Mouse (Mus musculus): Measurements from ENCODE around the gene Atcay. TPM values are rescaled to one million over a fixed set of nuclear protein-coding genes. Genes with fewer than 3 reads are reported as not detected.

The Atcay gene
- polyA plus RNA-seq, 1 experiment, result 0.95 TPM

DNA sequence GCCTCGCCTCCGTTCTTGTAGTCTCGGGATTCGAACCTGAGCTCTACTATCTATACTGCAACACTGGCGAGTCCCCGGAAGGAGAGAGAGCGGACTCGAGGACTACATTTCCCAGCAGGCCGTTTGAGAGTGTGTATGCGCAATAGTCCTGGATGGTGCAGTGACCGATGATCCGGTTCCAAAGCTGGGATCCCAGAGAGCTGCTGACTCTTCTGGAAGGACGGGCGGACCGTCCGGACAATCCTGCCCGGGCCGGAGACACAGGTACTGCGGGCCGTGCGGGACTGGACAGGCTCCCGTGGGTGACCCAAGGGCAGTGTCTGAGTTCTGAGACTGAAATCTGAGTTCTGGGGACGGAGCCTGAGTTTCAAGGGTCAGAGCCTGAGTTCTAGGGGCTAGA is 37.4 kb upstream of the Atcay start:
- H3K36me3 ChIP-seq (ENCODE audit: control insufficient read depth, insufficient read depth, low read length), result peaks cover 29% of the 10 kb centered on the region
- peak overlapping the region; percentile 77 for H3K4me3 ChIP-seq (ENCODE audit: extremely low read depth, insufficient read depth, insufficient read length)
- H3K27me3 ChIP-seq (ENCODE audit: control insufficient read depth, insufficient read depth, low read length), result no peaks in the 10 kb centered on the region
- TF ChIP-seq CTCF (IDR thresholded peaks at IDR 0.05; ENCODE audit: extremely low read depth, insufficient read depth, insufficient read length, insufficient replicate concordance), result no peak
- TF ChIP-seq POLR2A (IDR thresholded peaks at IDR 0.05; ENCODE audit: low read depth, low read length), result no peak; the same call in 1 of the 2 replicates
- peaks cover 12% of the 10 kb centered on the region; the same call in 1 of the 2 replicates for H3K4me1 ChIP-seq (ENCODE audit: control insufficient read depth, insufficient read depth, insufficient read length)
- WGBS, result 12% methylated on average over 23 of the region's 23 CpGs
- 0 out of 2 replicates have a peak overlapping the region, but pooled peaks have one; percentile 31 for H3K27ac ChIP-seq (ENCODE audit: insufficient read depth, low read length)
- peak; percentile 49 to 70 for DNase-seq (ENCODE audit: low read depth in 1 of 2, low spot score in 2 of 2)

- peak; percentile 94 to 96 for DNase-seq (ENCODE audit: low read depth in 1 of 2, low spot score in 2 of 2)
- peaks cover 20% of the 10 kb centered on the region for H3K36me3 ChIP-seq (ENCODE audit: control insufficient read depth, insufficient read depth, low read length)
- no peaks in the 10 kb centered on the region for H3K27me3 ChIP-seq (ENCODE audit: control insufficient read depth, insufficient read depth, low read length)
- peak within 1 kb of the TSS; percentile 95 for H3K4me3 ChIP-seq (ENCODE audit: extremely low read depth, insufficient read depth, insufficient read length)
- H3K27ac ChIP-seq (ENCODE audit: insufficient read depth, low read length), result peak within 1 kb of the TSS; percentile 96
- no peak for TF ChIP-seq CTCF (IDR thresholded peaks at IDR 0.05; ENCODE audit: extremely low read depth, insufficient read depth, insufficient read length, insufficient replicate concordance)
- TF ChIP-seq POLR2A (IDR thresholded peaks at IDR 0.05; ENCODE audit: low read depth, low read length), result peak; percentile 18; the same call in 1 of the 2 replicates
- H3K4me1 ChIP-seq (ENCODE audit: control insufficient read depth, insufficient read depth, insufficient read length), result peaks cover 12% of the 10 kb centered on the region; the same call in 1 of the 2 replicates
- WGBS, result under 1% methylated on average over 48 of the region's 48 CpGs
Measured at GRCm38 (mm10) chr10:81266211-81267105, 35.8 kb upstream of the Atcay start, which contains the start of the genes Mrpl54 and Apba3. TSS of gene Mrpl54 (minus strand) at chr10:81266934. TSS of gene Apba3 (plus strand) at chr10:81266960.

DNA sequence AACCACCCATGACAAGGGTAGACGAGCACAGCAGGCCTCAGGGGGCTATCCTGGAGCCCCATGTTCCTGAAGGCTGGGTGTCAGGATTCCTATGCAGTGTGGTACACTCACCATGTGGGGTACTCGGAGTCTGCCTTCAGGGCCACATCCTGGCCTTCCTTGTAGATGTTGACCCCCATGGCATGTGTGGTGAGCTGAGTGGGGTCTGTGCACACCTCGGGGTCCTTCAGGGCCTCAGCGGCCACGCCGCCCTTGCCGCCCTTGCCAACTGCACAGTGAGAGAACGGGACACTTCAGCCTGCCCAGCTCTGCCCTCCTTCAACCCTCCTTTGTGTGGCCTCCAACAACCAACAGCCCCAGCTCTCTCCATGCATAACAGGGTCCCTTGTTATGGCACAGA is 34.9 kb upstream of the Atcay start:
- TF ChIP-seq CTCF (IDR thresholded peaks at IDR 0.05; ENCODE audit: extremely low read depth, insufficient read depth, insufficient read length, insufficient replicate concordance) (no peak), POLR2A (IDR thresholded peaks at IDR 0.05; ENCODE audit: low read depth, low read length) (no peak)
- 89% methylated on average over 8 of the region's 8 CpGs for WGBS
- peaks cover 17% of the 10 kb centered on the region for H3K36me3 ChIP-seq (ENCODE audit: control insufficient read depth, insufficient read depth, low read length)

DNA sequence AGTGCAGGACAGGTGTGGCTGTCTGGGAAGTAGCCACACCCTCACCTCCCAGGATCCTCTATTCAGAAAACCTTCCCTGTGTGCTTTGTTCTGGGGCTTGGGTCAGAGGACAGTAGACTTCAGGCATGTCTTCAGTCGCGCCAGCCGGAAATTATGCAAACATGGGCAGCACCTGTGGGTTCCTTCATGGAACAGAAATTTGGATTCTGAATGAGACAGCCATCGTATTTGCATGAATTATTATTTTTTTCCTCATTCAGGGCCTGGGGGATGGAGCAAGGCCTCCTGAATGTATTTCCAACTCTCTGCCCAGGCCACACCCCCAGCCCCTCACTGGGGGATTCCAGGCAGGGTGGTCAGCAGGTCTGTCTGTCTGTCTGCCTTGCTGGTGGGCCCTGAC is 30.4 kb upstream of the Atcay start:
- WGBS, result 93% methylated on average over 4 of the region's 4 CpGs
- Histone ChIP-seq H3K36me3 (ENCODE audit: control insufficient read depth, insufficient read depth, low read length) (peaks cover 17% of the 10 kb centered on the region), H3K27ac (ENCODE audit: insufficient read depth, low read length) (no peak overlapping the region), H3K4me1 (ENCODE audit: control insufficient read depth, insufficient read depth, insufficient read length) (peaks cover 12% of the 10 kb centered on the region), H3K4me3 (ENCODE audit: extremely low read depth, insufficient read depth, insufficient read length) (no peak overlapping the region), H3K27me3 (ENCODE audit: control insufficient read depth, insufficient read depth, low read length) (no peaks in the 10 kb centered on the region)
- TF ChIP-seq CTCF (IDR thresholded peaks at IDR 0.05; ENCODE audit: extremely low read depth, insufficient read depth, insufficient read length, insufficient replicate concordance), result no peak
- TF ChIP-seq POLR2A (IDR thresholded peaks at IDR 0.05; ENCODE audit: low read depth, low read length), result no peak
- DNase-seq (ENCODE audit: low read depth in 1 of 2, low spot score in 2 of 2), result no peak

More for the DNA sequence above, 34.9 kb upstream of the Atcay start:
- H3K4me3 ChIP-seq (ENCODE audit: extremely low read depth, insufficient read depth, insufficient read length), result no peak overlapping the region
- H3K27me3 ChIP-seq (ENCODE audit: control insufficient read depth, insufficient read depth, low read length), result no peaks in the 10 kb centered on the region
- no peak for DNase-seq (ENCODE audit: low read depth in 1 of 2, low spot score in 2 of 2)
- no peak overlapping the region for H3K27ac ChIP-seq (ENCODE audit: insufficient read depth, low read length)
- peaks cover 12% of the 10 kb centered on the region; the same call in 1 of the 2 replicates for H3K4me1 ChIP-seq (ENCODE audit: control insufficient read depth, insufficient read depth, insufficient read length)

DNA sequence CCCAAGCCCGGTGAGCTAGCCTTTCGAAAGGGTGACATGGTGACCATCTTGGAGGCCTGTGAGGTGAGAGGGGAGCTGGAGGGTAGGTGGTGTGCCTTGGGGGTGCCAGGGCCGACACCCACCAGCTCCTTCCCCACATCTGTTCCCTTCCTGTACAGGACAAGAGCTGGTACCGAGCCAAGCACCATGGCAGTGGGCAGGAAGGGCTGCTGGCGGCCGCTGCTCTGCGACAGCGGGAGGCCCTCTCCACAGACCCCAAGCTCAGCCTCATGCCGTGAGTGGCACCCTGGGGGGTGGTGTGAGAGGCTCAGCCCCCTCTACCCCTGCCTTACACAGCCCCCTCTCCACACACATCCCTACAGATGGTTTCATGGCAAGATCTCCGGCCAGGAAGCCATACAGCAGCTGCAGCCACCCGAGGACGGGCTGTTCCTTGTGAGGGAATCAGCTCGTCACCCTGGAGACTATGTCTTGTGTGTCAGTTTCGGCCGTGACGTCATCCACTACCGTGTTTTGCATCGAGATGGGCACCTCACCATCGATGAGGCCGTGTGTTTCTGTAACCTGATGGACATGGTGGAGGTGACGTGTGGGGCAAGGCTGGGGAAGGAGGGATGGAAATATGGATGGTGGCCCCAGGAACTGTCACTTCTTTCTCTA is 28.7 kb upstream of the Atcay start:
- peaks cover 9% of the 10 kb centered on the region for H3K4me1 ChIP-seq (ENCODE audit: control insufficient read depth, insufficient read depth, insufficient read length)
- H3K4me3 ChIP-seq (ENCODE audit: extremely low read depth, insufficient read depth, insufficient read length), result no peak overlapping the region
- no peak for TF ChIP-seq POLR2A (IDR thresholded peaks at IDR 0.05; ENCODE audit: low read depth, low read length)
- no peak for TF ChIP-seq CTCF (IDR thresholded peaks at IDR 0.05; ENCODE audit: extremely low read depth, insufficient read depth, insufficient read length, insufficient replicate concordance)
- no peaks in the 10 kb centered on the region for H3K27me3 ChIP-seq (ENCODE audit: control insufficient read depth, insufficient read depth, low read length)
- H3K27ac ChIP-seq (ENCODE audit: insufficient read depth, low read length), result no peak overlapping the region
- peaks cover 10% of the 10 kb centered on the region for H3K36me3 ChIP-seq (ENCODE audit: control insufficient read depth, insufficient read depth, low read length)
- no peak for DNase-seq (ENCODE audit: low read depth in 1 of 2, low spot score in 2 of 2)
- 79% methylated on average over 21 of the region's 21 CpGs for WGBS

- WGBS, result 1% methylated on average over 62 of the region's 62 CpGs
- Histone ChIP-seq H3K36me3 (ENCODE audit: control insufficient read depth, insufficient read depth, low read length) (peaks cover 3% of the 10 kb centered on the region; the same call in 1 of the 2 replicates), H3K4me1 (ENCODE audit: control insufficient read depth, insufficient read depth, insufficient read length) (peaks cover 14% of the 10 kb centered on the region), H3K27me3 (ENCODE audit: control insufficient read depth, insufficient read depth, low read length) (peaks cover 5% of the 10 kb centered on the region; the same call in 1 of the 2 replicates), H3K27ac (ENCODE audit: insufficient read depth, low read length) (no peak overlapping the region), H3K4me3 (ENCODE audit: extremely low read depth, insufficient read depth, insufficient read length) (peak overlapping the region; percentile 66)
- TF ChIP-seq POLR2A (IDR thresholded peaks at IDR 0.05; ENCODE audit: low read depth, low read length) (no peak), CTCF (IDR thresholded peaks at IDR 0.05; ENCODE audit: extremely low read depth, insufficient read depth, insufficient read length, insufficient replicate concordance) (no peak)
- peak in 1 of 2 experiments; percentile 47 for DNase-seq (ENCODE audit: low read depth in 1 of 2, low spot score in 2 of 2)
Measured at GRCm38 (mm10) chr10:81257158-81258039, 26.8 kb upstream of the Atcay start.

All from spleen, adult 2 months (tissue).